Mouse (Mus musculus) MEL-GATA-1-ER (cell line): ENCODE measurements around the gene Zfp42.
"Not testable (repeated sequence)": the region's sequence is repeated elsewhere in the genome, so short reads cannot be mapped to it uniquely, and the experiment has no call there.

Experiments used
- DNase-seq: peaks from one replicate; pipeline ENCODE4 v3.0.0-alpha.2; 2012; ENCODE audit warnings: low read depth; ENCODE audit errors: extremely low read depth

Gene Zfp42

DNA sequence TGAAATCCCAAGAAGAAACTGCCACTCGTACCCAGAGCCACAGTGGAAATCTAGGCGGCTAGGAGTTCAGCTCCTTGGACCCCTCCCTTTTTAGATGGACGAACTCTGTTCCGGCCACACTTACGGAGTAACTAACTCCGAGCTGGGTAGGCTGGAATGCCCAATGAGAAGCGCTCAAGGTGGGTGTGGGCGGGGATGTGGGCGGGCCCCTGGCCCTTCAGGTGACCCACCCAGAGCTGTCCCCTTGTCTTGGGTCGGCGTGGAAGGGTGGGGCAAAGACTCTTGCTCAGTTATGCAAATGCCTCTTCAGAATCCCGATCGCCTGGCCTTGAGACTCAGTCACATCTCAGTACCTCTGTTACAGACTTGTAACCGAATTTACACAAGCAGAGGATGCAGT lies at the start of gene Zfp42:
TSS of gene Zfp42 (minus strand) at position 85 of the 400 bp plus-strand sequence.
- DNase-seq: no peak

DNA sequence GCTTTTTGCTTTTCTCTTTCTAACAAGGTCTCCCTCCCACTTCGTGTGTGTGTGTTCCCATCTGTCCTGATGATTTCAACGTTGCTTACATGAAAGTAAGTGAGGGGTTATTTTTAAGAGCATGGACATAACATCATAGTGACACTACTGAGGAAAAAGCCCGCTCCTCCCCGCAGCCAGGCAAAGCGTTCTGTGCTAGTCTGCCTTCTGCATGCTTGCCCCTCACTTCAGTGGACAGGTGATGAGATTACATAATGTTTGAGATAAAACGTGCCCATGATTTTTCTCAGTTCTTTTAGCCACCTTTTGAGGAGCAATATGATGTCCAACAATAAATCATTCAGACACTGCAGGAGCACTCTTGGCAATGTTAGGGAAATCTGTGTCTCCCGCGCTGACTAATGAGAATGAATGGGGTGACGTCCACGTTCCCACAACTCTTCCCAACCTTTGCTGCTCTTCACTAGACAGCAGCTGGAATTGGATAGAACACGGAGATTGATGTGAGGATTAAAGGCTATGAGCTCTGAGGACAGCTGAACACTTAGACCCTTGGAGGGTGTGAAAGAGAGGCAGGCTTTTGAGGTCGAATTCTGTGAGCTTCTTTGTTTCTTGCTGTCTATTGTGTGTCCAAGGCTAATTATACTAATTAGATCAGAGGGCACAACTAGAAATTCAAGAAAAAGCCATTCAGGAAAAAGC lies 49.4 kb upstream of the Zfp42 start:
- DNase-seq: no peak

DNA sequence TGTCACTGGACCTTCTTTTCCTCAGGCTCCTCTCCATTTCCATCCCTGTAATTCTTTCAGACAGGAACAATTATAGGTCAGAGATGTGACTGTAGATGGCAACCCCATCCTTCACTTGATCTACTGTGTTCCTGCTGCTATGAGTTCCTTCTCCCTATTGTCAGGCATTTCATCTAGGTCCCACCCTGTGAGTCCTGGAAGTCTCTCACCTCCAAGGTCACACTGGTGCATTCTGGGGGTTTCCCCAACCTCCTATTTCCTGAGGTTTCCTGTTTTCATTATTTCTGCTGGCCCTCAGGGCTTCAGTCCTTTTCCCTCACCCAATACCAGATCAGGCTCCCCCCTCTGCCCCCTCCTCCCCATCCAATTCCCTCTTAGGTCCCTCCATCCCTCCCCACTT lies 45.5 kb upstream of the Zfp42 start:
- not testable (repeated sequence) for DNase-seq

DNA sequence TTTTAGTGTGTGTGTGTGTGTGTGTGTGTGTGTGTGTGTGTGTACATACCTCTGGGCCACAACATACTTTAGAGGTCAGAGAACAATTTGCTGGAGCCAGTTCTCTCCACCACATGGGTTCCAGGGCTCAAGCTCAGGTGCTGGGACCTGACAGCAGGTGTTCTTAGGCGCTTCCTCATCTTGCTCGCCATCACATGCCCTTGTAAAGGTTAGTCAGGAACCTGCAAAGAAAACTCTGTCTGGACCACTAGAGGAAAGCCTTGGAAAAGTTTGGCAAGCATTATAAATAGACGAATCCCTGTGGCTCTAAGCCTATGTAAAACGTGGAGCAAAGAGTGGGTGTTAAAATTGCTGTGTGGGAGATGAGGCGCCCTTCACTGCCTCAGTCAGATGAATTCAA lies 31.8 kb upstream of the Zfp42 start:
- no peak for DNase-seq

DNA sequence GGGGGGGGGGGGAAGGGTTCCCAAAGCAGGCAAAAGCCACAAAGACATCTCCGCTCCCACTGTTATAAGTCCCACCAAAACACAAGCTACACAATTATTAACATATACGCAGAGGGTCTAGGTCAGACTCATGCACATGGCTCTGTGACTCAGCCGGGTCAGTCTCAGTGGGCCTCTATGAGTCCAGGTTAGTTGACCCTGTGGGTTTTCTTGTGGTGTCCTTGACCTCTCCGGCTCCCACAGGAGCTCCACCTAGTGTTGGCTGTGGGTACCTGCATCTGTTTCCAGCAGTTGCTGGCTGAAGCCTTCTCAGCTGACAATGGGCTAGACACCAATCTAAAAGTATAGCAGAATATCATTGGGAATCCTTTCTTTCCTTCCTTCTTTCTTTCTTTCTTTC lies 26.7 kb upstream of the Zfp42 start:
- no peak for DNase-seq

DNA sequence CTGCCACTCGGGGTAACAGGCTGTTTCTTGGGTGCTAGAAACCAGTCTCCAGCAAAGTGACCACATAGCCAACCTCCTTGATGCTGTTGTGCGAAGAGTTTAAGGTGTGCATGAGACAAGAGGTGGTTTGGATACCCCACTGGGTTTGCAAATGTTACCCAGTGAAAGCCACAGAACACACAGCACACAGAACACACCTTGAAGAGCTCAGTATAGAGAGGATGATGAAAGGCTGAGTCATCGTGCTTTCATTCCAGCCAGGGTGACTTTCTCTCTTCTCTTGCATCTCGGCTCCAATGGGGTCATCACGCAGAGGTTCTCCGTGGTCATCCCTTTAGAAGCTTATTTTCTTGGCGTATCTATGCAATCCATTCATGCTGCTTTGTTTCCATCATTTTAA lies 24.9 kb upstream of the Zfp42 start:
- no peak for DNase-seq

DNA sequence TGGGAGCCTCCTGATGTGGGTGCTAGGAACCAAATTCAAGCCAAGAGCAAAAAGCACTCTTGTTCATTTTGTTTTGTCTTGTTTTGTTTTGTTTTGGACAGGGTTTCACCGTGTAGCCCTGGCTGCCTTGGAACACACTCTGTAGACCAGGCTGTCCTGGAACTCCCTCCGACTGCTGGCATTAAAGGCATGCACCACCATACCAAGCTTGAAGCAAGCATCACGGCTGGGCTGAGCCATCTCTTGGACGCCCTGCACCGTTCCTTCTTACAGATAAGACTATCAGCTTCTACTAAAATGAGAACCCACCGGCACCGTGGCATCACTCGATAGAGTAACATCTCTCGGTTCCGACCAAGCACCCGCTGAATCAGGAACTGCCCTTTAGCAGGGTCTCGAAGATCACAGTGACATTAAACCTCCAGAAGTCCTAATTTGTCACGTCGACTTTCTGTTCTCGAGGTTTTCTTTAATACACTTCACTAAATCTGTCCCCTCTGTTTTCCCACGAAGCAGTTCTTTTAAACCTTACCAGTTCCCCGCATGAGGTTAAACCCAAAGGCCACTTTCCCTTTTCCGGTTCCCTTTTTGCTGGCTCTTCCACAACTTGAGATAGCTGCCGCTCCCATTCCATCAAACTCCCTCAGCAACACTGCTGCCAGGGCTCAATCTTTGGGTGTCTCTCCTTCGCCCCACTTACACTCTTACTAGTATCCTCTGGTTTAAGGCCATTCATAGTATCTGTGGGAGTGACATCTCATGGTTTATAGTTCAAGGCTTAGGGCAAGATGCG lies 23.3 kb upstream of the Zfp42 start:
- DNase-seq: no peak

DNA sequence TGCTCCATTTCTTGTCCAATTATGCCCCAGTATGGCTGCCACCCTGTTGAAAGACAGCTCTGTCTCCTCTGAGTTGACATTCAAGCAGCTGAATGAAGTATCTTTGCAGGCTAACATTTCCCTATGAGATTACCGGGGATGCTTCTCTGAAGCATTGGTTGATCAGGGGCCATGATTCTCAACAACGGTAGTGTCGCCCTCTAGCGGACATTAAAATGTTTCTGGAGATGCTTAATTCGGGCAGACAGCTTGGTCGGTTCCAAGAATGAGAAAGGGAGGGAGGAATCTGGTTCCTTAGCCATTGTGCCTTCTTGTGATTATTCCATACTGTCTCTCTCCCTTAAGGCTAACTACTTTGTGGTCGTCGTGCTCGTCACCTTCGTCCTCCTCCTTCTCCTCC lies 21.9 kb upstream of the Zfp42 start:
- DNase-seq: no peak

DNA sequence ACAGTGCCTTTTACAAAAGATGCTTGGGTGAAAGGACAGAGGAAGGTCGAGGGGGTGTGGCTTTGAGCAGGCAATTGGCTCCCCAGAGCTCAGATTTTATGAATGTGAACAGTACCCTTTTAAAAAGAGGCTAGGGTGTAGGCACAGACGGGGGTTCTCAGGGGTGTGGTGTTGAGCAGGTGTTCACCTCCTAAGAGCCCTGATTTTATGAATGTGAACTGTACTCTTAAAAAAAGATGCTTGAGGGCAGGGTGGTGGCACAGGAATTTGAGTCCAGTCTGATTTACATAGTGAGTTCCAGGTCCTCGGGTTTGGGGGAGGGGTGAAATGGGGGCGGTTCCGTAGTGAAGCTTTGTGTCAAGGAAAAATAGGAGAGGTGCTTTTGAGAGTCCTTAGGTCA lies 14.0 kb upstream of the Zfp42 start:
- no peak for DNase-seq

DNA sequence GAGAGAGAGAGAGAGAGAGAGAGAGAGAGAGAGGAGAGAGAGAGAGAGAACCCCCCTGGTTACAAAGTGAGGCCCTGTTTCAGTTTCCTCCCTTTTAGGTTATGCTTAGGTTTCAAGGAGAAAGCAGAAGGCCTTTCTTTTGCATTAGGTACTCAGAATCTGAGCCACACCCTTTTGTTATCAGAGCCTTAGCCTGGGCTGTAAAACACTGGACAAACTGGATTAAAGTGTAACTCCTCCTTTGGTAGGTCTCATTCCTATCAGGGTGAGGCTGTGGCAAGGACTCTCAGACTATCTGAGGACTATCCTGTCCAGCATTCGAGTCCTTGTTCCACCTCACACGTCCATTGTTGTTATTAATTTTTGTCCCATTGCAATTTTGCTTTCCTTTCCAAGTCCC lies 1.4 kb upstream of the Zfp42 start:
- no peak for DNase-seq

DNA sequence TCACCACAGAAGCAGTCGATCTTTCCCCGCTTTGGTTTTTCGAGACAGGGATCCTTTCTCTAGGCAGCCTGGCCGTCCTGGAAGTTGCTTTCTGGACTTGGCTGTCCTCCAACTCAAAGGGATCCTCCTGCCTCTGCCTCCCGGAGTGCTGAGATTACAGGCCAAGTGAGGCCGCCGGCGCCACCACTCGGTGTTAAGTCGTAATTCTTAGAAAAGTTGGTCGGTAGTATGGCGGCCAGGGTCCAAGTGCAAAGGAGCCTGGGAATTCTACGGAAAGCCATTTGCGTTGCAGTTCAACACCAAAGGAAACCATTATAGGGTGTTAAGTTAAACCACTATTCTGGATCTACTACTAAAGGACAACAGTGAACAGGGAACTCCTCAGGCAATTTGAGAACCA lies 1.1 kb downstream of the Zfp42 start:
- DNase-seq: no peak

DNA sequence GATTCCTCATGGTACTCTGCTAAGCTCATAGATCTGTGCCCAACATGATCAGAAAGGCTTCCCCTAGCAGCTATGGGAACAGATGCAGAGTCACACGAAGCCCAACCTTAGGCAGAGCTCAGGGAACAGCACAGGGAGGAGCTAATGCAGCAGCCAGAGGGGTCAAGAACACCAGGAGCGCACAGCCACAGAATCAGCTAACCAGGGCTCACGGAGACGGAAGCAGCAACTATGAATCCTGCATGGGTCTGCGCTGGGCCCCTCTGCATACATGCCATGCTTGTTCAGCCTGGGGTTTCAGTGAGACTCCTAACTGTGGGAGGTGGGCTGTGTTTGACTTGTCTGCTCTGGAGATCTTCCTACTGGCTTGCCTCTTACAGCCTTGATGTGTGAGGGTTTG lies 7.0 kb downstream of the Zfp42 start:
- DNase-seq: no peak

DNA sequence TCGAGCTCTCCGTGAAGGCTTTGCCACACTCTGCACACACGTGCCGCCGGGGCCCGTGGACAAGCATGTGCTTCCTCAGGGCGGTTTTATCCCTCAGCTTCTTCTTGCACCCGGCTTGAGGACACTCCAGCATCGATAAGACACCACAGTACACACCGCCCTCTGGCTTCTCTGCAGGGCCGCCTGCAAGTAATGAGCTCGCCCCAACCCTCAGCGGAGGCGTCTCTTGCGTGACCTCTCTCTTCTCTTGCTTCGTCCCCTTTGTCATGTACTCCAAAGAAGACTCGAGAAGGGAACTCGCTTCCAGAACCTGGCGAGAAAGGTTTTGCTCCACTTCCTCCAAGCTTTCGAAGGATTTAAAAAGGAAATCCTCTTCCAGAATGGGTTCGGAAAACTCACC lies 11.0 kb downstream of the Zfp42 start:
- no peak for DNase-seq

DNA sequence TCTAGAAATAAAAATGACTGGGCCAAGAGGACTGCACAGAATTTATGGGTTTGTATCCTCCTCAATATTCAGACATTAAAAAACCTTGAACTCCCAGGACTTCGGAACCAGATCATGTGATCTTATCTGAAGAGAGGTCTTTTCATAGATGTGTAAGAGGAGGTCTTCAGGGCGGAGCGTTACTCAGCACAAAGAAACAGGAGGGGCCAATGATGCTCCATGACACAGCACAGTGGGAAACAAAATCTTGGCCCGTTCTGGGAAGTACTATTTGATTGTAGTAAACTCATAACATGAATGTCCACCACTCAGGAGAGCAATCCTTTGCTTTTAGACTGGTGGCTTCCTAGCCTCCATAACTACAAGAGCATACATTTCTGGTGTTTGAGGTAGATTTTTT lies 12.6 kb downstream of the Zfp42 start:
- DNase-seq: no peak

DNA sequence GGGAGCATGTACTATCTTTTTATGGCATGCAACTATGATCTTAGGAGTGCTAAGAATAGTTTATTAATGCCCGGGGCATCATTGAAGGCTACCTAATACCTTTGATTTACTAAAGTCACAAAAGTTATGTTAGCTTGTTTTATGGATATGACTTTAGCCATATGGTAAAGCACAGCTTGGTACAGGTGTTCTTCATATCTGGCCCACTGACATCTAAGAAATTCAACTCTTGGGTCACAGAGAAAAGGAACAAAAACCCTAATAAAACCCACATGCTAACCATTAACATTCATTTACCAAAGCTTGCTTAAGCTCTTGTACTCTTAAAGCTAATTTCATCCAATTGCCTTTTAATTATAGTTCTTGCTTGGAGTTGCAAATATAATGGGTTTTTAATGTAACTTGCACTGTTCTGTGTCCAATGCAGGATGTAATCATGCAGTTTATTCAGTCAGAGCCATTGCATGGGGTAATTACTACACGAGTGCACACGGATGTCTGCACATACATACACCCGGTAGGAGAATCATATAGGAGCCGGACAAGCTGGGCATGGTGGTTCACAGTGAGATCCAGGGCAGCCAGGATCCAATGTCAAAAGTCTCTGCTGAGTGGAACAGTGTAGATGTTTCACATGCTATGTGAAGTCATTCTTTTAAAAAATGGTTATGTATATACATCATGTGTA lies 16.2 kb downstream of the Zfp42 start:
- no peak for DNase-seq

DNA sequence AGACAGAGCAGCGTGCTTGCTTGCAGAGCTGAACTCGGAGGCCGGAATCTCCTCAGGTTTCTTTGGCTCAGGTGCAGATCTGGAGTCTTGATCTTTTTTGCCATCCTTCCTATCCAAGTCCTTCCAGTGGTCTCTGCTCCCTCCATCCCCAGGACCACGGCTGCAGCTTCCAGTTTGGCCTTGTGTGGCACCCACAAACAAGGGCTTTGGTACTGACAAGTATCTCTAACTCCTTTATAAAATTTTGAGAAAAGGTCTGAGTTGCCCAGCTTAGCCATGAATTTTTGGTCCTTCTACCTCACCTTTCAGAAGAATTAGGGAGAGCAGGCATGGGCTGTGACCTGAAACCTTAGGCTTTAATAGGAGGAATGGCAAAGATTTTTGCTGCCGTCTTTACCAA lies 17.0 kb downstream of the Zfp42 start:
- no peak for DNase-seq

DNA sequence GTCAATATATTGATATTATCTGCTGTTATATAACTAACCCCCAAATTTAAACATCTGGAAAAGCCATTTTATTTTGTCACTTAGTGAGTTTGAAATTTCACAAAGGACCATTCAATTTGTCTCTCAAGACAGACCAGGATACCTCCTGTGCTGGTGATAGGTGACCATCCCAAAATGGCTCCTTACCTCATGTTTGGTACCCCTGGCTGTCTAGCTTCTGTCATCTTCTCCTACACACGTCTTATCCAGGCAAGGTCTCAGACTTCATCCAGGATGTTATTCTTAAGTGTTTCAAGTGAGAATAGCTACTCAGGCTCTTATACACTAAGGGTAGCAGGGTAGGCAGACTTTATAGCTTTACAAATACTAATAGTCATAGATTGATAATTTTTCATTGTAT lies 17.9 kb downstream of the Zfp42 start:
- DNase-seq: no peak

DNA sequence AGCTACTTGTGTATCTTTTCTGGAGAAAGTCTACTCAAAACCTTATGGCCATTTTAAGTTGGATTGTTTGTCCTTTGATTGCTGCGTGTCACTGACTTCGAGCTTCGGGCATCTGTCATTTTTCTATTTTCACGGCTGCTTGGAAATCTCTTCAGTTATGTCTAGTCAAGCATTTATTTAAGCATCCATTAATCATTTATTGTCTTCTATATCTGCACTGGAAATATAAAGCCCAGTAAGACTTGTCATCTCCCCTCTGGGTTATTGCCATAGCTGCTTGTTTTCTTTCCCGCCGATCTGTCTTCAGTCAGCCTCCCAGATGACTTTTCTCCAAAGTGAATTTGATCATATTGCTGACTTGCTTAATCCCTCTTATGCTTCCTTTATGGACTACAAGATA lies 19.3 kb downstream of the Zfp42 start:
- DNase-seq: no peak

DNA sequence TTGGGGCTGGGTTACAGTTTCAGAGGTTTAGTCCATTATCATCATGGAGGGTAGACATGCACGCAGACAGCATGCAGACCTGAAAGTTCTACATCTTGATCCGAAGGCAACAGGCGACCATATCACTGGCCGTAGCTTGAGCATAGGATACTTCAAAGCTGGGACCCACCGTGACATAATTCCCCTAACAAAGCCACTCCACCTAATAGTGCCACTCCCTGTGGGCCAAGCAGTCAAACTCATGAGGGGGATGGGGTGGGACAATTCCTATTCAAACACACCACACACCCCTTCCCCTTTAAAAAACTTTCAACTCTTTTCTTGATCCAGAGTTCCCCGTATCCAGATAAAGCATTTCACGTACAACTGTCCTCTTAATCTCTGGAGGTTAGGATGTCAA lies 23.5 kb downstream of the Zfp42 start:
- DNase-seq: no peak

DNA sequence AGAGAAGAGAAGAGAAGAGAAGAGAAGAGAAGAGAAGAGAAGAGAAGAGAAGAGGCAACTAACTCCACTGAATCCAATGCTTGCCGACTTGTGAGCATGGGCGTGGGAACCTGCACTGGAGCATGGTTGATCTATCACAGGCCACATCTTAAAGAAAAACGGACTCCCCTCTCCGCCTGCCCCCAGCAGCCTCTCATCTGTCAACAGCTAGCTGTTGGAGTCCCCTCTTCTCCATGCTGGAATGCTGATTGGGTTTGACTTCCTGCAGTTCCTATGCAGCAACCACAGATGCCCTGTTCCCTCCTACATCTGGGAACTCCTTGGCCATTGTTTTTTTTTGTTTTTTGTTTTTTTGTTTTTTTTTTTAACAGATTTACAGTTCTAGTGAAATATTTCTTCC lies 28.4 kb downstream of the Zfp42 start:
- no peak for DNase-seq

DNA sequence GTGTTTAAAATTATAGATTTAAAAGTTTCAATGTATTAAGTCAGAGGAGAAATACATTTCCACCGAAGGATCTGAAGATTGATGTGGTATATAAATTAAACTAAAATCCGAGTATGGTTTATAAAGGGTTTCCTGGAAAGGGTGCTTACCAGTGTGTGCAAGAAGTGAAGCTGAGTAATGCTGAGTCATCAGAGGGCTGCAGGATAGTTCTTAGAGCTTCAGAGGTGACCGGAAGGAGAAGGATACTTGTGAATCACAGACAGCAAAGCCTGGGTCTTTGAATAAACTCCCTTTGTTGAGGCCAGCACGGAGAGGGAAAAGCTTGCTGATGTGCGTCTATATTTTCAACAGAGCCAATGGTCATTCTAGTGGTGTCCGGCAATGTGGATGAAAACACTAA lies 45.8 kb downstream of the Zfp42 start:
- no peak for DNase-seq

DNA sequence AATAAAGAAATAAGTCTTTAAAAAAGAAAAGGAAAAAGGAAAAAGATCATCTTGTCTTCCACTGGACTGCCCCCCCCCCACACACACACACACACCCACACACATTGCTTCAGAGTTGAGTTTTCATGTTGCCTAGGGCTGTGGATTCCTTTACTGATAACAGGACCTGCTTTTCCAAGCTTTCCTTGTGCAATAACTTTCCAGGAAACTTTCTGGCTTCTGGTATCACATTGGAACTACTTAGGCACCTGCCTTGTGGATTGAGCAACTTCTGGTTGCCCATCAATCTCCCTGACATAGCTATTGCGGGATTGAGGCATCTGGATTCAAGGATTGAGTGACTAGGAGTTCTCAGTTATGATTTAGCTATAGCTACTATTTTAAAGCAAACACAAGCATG lies 48.9 kb downstream of the Zfp42 start:
- no peak for DNase-seq

DNA sequence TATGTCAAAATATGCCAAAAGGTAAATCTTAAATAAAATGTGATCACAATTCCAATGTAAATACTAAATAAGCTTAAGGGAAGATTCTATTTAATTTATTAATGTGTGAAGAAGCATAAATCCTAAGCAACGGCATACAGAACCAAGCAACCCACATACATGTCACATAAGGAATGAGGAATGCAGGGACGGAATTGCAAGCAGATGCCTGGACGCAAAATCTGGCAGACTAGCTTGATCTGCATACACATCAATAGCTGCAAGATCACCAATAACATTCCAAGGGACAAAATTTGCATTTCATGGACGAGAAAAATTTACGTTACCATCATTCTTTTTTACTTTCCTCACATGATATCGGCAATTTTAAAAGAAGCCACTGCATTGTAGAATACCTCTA lies 51.1 kb downstream of the Zfp42 start:
- DNase-seq: no peak
